Mouse (Mus musculus) forebrain, embryonic 10.5 days (tissue): Measurements from ENCODE around the gene Lgi1. TPM values are rescaled to one million over a fixed set of nuclear protein-coding genes. Genes with fewer than 3 reads are reported as not detected.
A peak's percentile ranks its signal among the peaks of the same experiment; 100 is the strongest.

Source experiments
- DNase-seq: peaks from one replicate; pipeline ENCODE4 v3.0.0-alpha.2; 2017; ENCODE audit warnings: low spot score; ENCODE audit errors: extremely low spot score
- H3K27ac ChIP-seq: fragments of 300-500 bp; sonication (generic); 2 replicates; pipeline ENCODE4 v1.5.1; 2016; ENCODE audit warnings: mild to moderate bottlenecking
- H3K27me3 ChIP-seq: fragments of 300-500 bp; sonication (generic); 2 replicates; pipeline ENCODE4 v1.6.1; 2016; ENCODE audit warnings: mild to moderate bottlenecking; ENCODE audit not compliant: poor library complexity, severe bottlenecking
- H3K36me3 ChIP-seq: fragments of 300-500 bp; sonication (generic); replicated peaks from 2 replicates; pipeline ENCODE4 v1.6.1; 2016; ENCODE audit warnings: mild to moderate bottlenecking, moderate library complexity
- H3K4me1 ChIP-seq: fragments of 300-500 bp; sonication (generic); 2 replicates; pipeline ENCODE4 v1.6.1; 2016
- H3K4me3 ChIP-seq: fragments of 300-500 bp; sonication (generic); 2 replicates; pipeline ENCODE4 v1.5.1; 2016; ENCODE audit warnings: mild to moderate bottlenecking, moderate library complexity
- H3K9me3 ChIP-seq: fragments of 300-500 bp; sonication (generic); 2 replicates; pipeline ENCODE4 v1.6.1; 2016; ENCODE audit warnings: mild to moderate bottlenecking, moderate library complexity
- WGBS: fragments of 180-500 bp; shearing (Covaris S2); methylation state at CpG from one replicate; pipeline ENCODE4 v1.1.7; 2016; 5-methylcytosine and 5-hydroxymethylcytosine counted together
- polyA plus RNA-seq: library from polyadenylated mRNA; unstranded; fragments of >200 nt; fragmentation: Nextera tagmentation; extraction: Ambion mirVana; gene quantifications from 2 replicates; pipeline ENCODE4 v1.2.1, GENCODE M21; 2016

Lgi1 gene
- polyA plus RNA-seq, 1 experiment from 2014 or later: 0.63 TPM

DNA sequence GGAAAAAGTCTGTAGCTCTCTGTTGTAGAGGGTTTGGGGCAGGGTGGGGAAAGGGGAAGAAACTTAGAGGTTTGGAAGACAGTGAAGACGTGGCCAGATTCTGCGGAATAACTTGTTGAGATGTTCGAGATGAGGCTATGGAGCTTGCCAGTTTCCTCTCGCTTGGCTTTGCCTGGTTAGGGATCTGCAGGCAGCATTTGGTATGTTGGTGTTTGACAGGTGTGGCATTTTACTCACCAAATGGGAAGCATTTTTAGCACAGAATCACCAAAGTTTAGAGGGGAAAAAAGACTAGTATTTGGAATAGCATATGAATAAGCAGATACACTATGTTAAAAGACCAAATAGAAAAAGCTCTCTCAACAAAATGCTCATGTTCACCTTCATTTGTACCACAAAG is 54.0 kb downstream of the Lgi1 start:
- Histone ChIP-seq H3K4me1 (no peaks in the 10 kb centered on the region), H3K36me3 (no peaks in the 10 kb centered on the region), H3K9me3 (peaks cover 5% of the 10 kb centered on the region; the same call in 1 of the 2 replicates), H3K4me3 (no peak overlapping the region), H3K27ac (no peak overlapping the region), H3K27me3 (no peaks in the 10 kb centered on the region)
- WGBS: 90% methylated on average over 4 of the region's 4 CpGs
- no peak for DNase-seq

DNA sequence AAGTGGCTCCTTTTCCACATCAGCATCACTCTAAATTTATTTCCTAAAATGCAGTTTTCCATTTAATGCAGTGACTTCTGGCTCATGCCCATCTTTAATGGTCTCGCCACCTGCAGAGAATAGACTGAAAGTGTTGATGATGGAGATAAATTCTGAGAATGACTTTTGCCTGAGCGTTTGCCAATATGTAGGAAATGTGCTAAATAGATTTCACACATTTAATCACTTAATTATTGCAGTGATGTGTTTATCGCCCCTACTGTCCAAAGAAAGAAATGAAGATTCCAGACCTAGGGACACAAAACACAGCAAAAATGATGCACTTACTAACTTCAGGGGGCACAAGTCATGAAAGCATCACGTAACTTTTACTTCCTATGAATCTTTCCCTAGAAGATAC is 54.8 kb downstream of the Lgi1 start:
- H3K4me3 ChIP-seq: no peak overlapping the region
- 89% methylated on average over 4 of the region's 4 CpGs for WGBS
- H3K27me3 ChIP-seq: no peaks in the 10 kb centered on the region

DNA sequence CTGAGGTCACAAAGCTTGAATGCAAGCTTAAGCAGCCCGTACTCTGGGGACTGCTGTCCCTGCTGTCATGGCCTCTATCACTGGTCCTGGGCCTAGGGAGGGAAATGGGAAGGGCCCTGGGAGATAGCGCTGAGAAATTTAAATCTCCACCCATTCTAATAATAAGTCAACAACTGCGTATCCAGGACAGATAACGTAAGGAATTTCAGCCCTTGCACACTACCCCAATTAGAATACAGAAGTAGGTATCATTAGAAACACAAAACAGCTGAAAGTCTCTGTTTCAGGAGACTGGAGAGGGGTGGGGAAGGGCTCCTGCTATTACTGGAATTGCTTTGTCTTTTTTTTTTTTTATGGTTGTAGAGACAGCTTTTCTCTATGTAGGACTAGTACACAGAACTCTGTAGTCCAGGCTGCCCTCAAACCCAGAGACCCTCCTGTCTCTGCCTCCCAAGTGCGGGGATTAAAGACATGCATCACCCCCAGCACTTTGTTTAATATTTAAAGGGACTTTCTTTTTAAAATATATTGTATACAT is 56.4 kb downstream of the Lgi1 start:
- peaks cover 19% of the 10 kb centered on the region for H3K4me1 ChIP-seq
- no peaks in the 10 kb centered on the region for H3K36me3 ChIP-seq
- no peak for DNase-seq
- no peaks in the 10 kb centered on the region for H3K27me3 ChIP-seq
- H3K9me3 ChIP-seq: peaks cover 5% of the 10 kb centered on the region; the same call in 1 of the 2 replicates
- H3K27ac ChIP-seq: no peak overlapping the region
- WGBS: 90% methylated on average over 5 of the region's 5 CpGs
- no peak overlapping the region for H3K4me3 ChIP-seq

More for the DNA sequence above, 54.8 kb downstream of the Lgi1 start:
- H3K36me3 ChIP-seq: no peaks in the 10 kb centered on the region
- DNase-seq: no peak
- H3K9me3 ChIP-seq: peaks cover 5% of the 10 kb centered on the region; the same call in 1 of the 2 replicates
- H3K4me1 ChIP-seq: peaks cover 9% of the 10 kb centered on the region
- no peak overlapping the region for H3K27ac ChIP-seq

DNA sequence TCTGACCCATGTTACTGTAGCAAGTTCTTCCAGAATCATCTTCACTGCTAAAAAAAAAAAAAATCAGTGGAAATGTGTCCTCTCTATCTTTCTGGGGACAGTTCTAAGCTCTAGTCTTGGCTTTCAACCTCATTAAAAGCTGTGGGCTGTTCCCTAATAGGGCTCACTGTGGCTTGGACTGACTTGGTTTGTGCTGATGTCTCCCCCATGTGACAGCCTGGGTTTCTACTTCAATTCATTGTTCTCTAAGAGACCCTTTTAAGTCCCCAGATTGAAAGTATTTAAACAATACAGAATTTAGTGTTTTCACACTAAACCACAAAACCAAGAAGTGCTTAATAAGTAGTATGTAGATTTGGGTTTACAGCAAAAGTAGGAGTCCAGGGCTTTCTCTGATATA is 59.4 kb downstream of the Lgi1 start:
- Histone ChIP-seq H3K27me3 (no peaks in the 10 kb centered on the region), H3K36me3 (no peaks in the 10 kb centered on the region), H3K27ac (no peak overlapping the region; the same call in 1 of the 2 replicates), H3K4me3 (no peak overlapping the region), H3K9me3 (no peaks in the 10 kb centered on the region), H3K4me1 (peaks cover 24% of the 10 kb centered on the region)
- no peak for DNase-seq

DNA sequence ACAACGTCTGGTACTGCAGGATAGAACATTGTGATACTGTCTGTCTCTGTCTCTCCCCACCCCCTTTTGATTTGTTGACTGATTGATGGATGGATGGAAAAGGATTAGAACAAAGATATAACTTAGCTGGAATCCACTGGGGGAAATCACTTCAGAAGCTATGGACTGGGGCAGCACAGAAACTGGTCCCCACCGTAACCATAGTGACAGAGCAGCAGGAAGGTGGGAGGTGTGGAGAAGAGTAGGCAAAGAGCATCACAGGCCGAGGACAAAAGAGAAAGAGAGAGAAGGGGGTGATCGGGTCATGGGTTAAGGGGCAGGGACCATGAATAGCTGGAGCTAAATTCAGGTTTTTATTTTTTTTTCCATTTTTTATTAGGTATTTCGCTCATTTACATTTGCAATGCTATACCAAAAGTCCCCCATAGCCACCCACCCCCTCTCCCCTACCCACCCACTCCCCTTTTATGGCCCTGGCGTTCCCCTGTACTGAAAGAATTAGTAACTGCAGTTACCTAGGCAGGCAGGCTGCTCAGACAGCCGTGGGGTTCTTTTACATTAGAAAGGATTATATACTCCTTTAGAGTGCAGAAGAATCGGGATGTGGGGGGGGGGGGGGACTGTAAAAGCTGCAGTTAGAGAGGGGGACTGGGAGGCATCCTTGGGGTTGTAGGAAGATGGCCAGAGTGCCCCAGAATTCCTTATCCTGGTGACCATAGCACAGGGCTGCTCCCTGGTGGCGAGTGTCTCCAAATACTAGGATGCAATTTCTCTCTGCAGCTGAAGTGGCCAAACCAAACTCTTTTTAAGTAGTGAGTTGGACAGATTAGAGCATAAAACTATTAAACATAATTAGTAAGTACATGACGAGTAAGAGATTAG is 60.1 kb downstream of the Lgi1 start:
- peak; percentile 23 for DNase-seq
- Histone ChIP-seq H3K4me3 (no peak overlapping the region), H3K36me3 (no peaks in the 10 kb centered on the region), H3K27ac (peak overlapping the region; percentile 67; the same call in 1 of the 2 replicates), H3K27me3 (no peaks in the 10 kb centered on the region), H3K9me3 (no peaks in the 10 kb centered on the region), H3K4me1 (peaks cover 24% of the 10 kb centered on the region)
- WGBS: 31% methylated on average over 10 of the region's 10 CpGs

DNA sequence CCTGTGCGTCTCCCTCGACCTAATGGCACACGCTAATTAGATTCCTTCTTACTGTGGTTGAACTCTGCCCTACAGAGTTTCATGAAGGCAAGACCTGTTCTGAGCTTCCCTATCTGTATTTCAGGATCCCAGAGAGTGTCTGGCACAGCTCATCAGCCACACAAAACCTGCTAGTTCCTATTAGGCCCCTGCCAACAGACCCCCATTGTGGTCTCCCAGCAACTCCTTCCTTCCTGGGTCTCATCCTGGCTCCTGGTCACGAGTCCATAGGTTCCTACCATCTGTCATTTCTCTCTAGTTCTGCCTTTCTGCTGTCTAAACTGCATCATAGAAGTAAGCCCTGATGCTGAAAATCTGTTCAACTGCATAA is 60.7 kb downstream of the Lgi1 start:
- H3K4me1 ChIP-seq: peaks cover 24% of the 10 kb centered on the region
- 49% methylated on average over 4 of the region's 4 CpGs for WGBS
- no peaks in the 10 kb centered on the region for H3K36me3 ChIP-seq
- H3K4me3 ChIP-seq: no peak overlapping the region
- H3K9me3 ChIP-seq: no peaks in the 10 kb centered on the region
- peak overlapping the region; percentile 25; the same call in 1 of the 2 replicates for H3K27ac ChIP-seq
- no peak for DNase-seq
- H3K27me3 ChIP-seq: no peaks in the 10 kb centered on the region

DNA sequence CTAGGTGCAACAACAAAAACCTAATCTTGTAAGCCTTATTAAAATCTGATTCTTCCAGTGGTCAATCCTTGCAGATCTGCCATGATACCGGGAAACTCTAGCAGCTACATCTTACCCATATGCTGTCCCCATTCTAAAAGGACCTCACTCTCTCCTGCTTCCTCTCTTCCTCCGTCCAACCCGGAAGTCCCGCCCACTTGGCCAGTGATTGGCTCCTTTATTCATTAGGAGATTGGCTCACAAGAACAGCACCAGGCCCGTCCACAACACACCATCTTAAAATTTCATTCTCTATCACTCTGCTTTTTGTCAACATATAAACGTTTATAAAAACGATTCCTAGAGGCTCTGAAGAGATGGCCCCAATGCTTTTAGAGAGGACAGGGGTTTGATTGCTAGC is 61.5 kb downstream of the Lgi1 start:
- Histone ChIP-seq H3K36me3 (no peaks in the 10 kb centered on the region), H3K4me1 (peaks cover 24% of the 10 kb centered on the region), H3K27me3 (no peaks in the 10 kb centered on the region), H3K4me3 (no peak overlapping the region), H3K9me3 (no peaks in the 10 kb centered on the region), H3K27ac (no peak overlapping the region)
- 90% methylated on average over 7 of the region's 7 CpGs for WGBS
- DNase-seq: no peak

DNA sequence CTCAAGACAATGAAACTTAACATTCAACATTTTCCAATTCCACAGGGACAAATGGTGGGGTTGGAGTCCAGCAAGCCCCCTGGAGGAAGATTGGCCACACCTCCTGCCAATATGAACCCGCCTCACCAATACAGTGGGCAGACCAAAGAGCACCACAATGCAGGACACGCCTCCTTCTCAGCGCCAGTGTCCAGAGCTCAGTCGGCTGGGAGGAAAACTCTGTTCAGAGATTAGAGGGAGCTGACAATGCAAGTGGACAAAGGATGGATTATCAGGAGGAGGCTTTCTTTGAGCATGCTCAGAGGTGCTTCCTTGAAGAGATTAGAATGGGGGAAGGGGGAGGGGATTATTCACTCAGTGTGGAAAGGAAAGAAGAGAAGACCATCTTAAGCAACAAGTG is 62.7 kb downstream of the Lgi1 start:
- H3K9me3 ChIP-seq: no peaks in the 10 kb centered on the region
- H3K36me3 ChIP-seq: no peaks in the 10 kb centered on the region
- H3K27me3 ChIP-seq: no peaks in the 10 kb centered on the region
- H3K27ac ChIP-seq: no peak overlapping the region
- no peak overlapping the region for H3K4me3 ChIP-seq
- H3K4me1 ChIP-seq: peaks cover 24% of the 10 kb centered on the region
- 20% methylated on average over 4 of the region's 4 CpGs for WGBS
- peak; percentile 62 for DNase-seq

DNA sequence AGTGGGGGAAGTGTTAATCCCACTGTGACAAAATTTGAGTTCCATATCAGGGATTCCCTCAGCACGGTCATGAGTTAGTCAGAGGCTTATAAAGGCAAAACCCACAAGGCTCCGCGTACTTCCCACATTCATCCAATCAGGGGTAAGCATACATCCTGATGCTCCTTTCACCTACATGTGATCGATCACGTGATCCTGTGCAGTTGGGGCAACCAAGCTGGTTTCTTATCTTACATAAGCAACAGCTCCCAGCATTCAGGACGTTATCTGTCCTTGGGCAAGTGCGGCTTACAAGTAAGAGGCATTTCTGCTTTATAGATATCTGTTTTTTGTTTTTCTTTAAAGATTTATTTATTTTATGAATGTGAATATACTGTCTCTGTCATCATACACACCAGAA is 63.7 kb downstream of the Lgi1 start:
- Histone ChIP-seq H3K36me3 (no peaks in the 10 kb centered on the region), H3K4me1 (peaks cover 24% of the 10 kb centered on the region), H3K4me3 (no peak overlapping the region)

DNA sequence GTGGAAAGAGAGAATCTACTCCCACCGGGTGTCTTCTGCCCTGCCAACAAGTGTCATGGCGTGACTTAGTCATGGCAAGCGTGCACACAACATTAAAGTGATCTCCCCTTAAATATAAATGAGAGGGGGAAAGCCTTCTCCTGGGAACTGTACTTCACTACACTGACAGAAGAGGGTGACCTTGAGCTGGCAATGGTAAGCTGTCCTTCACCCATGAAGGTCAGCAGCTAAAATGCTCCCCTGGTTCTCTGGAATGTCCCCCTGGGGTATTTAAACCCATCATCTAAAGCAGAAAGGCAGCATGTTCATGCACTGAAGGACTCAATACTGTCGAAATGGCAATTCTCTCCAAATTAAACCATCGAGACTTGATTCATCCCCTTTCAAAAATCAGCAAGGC is 64.9 kb downstream of the Lgi1 start:
- no peaks in the 10 kb centered on the region for H3K9me3 ChIP-seq
- 93% methylated on average over 5 of the region's 5 CpGs for WGBS

More for the DNA sequence above, 63.7 kb downstream of the Lgi1 start:
- H3K9me3 ChIP-seq: no peaks in the 10 kb centered on the region
- DNase-seq: no peak
- 96% methylated on average over 7 of the region's 7 CpGs for WGBS
- H3K27ac ChIP-seq: no peak overlapping the region
- H3K27me3 ChIP-seq: no peaks in the 10 kb centered on the region

DNA sequence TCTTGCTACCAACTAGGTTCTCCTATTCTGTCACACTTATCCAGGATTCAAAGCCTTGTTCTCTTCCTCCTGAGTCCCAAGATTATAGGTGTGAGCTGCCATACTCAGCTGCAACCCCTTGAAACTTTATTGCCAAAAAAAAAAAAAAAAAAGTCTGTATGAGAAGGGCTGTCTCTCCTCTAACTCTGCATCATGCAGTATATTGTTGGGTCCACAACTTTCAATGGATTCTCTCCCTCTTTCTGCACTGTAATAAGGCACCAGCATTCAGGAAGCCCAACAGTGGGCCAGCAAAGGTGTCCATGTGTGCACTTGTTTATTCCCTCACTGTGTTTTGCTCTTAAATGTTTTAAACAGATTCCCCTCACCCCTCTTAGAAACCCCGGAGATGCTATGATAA is 66.7 kb downstream of the Lgi1 start:
- no peak for DNase-seq
- Histone ChIP-seq H3K36me3 (no peaks in the 10 kb centered on the region), H3K27me3 (no peaks in the 10 kb centered on the region), H3K4me3 (no peak overlapping the region), H3K27ac (no peak overlapping the region), H3K9me3 (no peaks in the 10 kb centered on the region), H3K4me1 (peaks cover 6% of the 10 kb centered on the region)
- 80% methylated on average over 1 of the region's 1 CpGs for WGBS

More for the DNA sequence above, 64.9 kb downstream of the Lgi1 start:
- peaks cover 15% of the 10 kb centered on the region for H3K4me1 ChIP-seq
- no peak for DNase-seq
- no peaks in the 10 kb centered on the region for H3K36me3 ChIP-seq
- no peak overlapping the region for H3K4me3 ChIP-seq
- no peak overlapping the region for H3K27ac ChIP-seq
- H3K27me3 ChIP-seq: no peaks in the 10 kb centered on the region

DNA sequence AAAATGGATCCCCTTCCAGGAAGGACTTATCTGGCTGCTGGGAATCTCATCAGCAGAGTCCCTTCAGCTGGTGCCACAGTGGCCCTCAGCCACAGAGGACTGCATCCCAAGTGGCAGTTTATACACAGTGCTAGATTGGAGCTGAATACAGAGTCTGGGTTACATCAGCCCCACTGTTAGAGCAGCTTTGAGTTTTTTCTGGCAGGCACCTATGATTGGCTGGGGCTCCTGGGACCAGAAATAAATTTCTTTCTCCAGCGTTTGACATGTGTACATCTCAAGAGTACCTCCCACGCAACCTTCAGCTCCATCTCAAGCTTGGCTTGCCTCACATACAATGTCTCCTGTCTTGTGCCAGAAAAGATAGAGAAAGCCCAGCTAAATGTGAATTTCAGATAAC is 67.9 kb downstream of the Lgi1 start:
- Histone ChIP-seq H3K36me3 (no peaks in the 10 kb centered on the region), H3K27me3 (no peaks in the 10 kb centered on the region), H3K4me3 (no peak overlapping the region), H3K27ac (no peak overlapping the region), H3K4me1 (peaks cover 1% of the 10 kb centered on the region), H3K9me3 (no peaks in the 10 kb centered on the region)
- no peak for DNase-seq
- WGBS: 89% methylated on average over 2 of the region's 2 CpGs

DNA sequence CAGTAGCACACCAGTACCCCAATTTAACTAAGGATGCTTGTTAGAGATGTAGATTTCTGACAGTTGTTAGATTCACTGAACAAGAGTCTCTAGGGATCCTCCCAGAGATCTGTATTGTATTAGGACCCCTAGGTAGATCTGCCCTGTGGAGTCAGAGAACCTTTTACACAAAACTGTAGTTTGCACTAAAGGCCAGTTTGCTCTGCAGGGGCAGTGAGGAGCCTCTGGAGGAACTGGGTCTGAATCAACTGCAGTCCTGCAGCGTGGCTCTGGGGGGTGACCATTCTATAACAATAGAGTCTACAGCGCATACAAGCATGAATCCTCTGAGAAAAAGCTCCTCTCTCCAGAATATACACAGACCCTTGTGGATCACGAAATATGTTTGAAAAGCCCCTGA is 68.5 kb downstream of the Lgi1 start:
- Histone ChIP-seq H3K4me1 (no peaks in the 10 kb centered on the region), H3K27me3 (no peaks in the 10 kb centered on the region), H3K36me3 (no peaks in the 10 kb centered on the region), H3K9me3 (no peaks in the 10 kb centered on the region), H3K27ac (no peak overlapping the region), H3K4me3 (no peak overlapping the region)
- no peak for DNase-seq
- WGBS: 55% methylated on average over 3 of the region's 3 CpGs
